Mouse (Mus musculus) heart, embryonic 12.5 days (tissue): ENCODE results near the gene Rpl10a. TPM values are rescaled to one million over a fixed set of nuclear protein-coding genes. Genes with fewer than 3 reads are reported as not detected.

ENCODE experiments used
- ATAC-seq: fragments of 200-750 bp; cut with Nextera tagmentation; 2 replicates; pipeline ENCODE4 v1.8.0; 2017; ENCODE audit warnings: moderate TSS enrichment, moderate library complexity; ENCODE audit not compliant: insufficient number of reproducible peaks, low FRiP score
- H3K27ac ChIP-seq: fragments of 300-500 bp; sonication (generic); 2 replicates; pipeline ENCODE4 v1.5.1; 2016; ENCODE audit warnings: mild to moderate bottlenecking, moderate library complexity; ENCODE audit not compliant: poor library complexity, severe bottlenecking
- H3K27me3 ChIP-seq: fragments of 300-500 bp; sonication (generic); replicated peaks from 2 replicates; pipeline ENCODE4 v1.6.1; 2016; ENCODE audit warnings: mild to moderate bottlenecking, moderate library complexity
- H3K36me3 ChIP-seq: fragments of 300-500 bp; sonication (generic); 2 replicates; pipeline ENCODE4 v1.6.1; 2016; ENCODE audit warnings: mild to moderate bottlenecking, moderate library complexity
- H3K4me1 ChIP-seq: fragments of 300-500 bp; sonication (generic); replicated peaks from 2 replicates; pipeline ENCODE4 v1.6.1; 2016; ENCODE audit warnings: mild to moderate bottlenecking
- H3K4me2 ChIP-seq: fragments of 300-500 bp; sonication (generic); 2 replicates; pipeline ENCODE4 v1.6.1; 2016; ENCODE audit warnings: mild to moderate bottlenecking, moderate library complexity
- H3K4me3 ChIP-seq: fragments of 300-500 bp; sonication (generic); 2 replicates; pipeline ENCODE4 v1.5.1; 2016; ENCODE audit warnings: mild to moderate bottlenecking
- H3K9ac ChIP-seq: fragments of 300-500 bp; sonication (generic); 2 replicates; pipeline ENCODE4 v1.6.1; 2016; ENCODE audit warnings: mild to moderate bottlenecking, moderate library complexity
- H3K9me3 ChIP-seq: fragments of 300-500 bp; sonication (generic); replicated peaks from 2 replicates; pipeline ENCODE4 v1.6.1; 2016; ENCODE audit warnings: mild to moderate bottlenecking, moderate library complexity
- WGBS: fragments of 180-500 bp; shearing (Covaris S2); methylation state at CpG from one replicate; pipeline ENCODE4 v1.1.7; 2016; 5-methylcytosine and 5-hydroxymethylcytosine counted together
- polyA plus RNA-seq: library from polyadenylated mRNA; unstranded; fragments of >200 nt; fragmentation: Nextera tagmentation; extraction: Ambion mirVana; gene quantifications from 2 replicates; pipeline ENCODE4 v1.2.1, GENCODE M21; 2016

Rpl10a gene
- polyA plus RNA-seq, 1 experiment from 2014 or later = 344 TPM

DNA sequence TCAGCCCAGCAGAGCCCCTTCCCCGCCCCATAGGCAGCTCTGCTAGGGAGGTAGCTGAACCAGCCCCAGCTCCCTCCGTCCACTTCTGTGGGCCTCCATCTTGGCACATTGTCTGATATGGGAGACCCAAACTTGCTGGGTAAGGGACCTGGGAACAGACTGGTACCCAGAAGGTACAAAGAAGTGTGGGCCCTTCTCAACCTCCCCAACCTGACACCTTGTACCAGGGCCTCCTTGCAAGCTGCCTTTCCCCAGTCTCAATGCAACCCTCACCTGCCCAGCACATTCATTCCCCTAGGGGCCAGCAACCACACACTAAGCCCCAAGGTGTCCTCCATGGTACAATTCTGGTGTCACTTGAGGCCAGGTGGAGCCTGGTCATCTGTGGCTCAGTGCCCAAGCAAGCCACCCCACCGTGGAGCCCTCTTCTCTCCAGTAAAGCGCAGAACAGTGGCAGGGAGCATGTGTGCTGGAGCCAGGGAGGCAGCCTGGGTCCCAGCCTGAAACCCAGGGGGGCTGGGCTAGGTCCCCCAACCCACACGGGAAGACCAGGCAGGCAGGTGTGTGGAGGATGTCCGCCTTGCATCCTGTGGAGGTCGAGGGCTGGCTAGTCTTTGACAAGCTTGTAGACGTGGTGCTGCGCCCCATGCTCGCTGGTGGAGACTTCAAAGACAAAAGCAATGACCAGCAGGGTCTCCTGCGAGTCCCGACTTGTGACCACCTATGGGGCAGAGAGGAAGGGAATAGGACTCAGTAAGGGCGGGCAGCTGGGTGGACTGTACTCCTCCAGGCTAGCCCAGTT, 4.0 kb downstream of the Rpl10a start:
- peaks cover 61% of the 10 kb centered on the region for H3K36me3 ChIP-seq
- WGBS = 55% methylated on average over 13 of the region's 13 CpGs
- peak overlapping the region; percentile 49 for H3K9ac ChIP-seq
- no peak overlapping the region for H3K4me3 ChIP-seq
- H3K9me3 ChIP-seq = no peaks in the 10 kb centered on the region
- peaks cover 54% of the 10 kb centered on the region for H3K4me1 ChIP-seq
- peak overlapping the region; percentile 48; the same call in 1 of the 2 replicates for H3K27ac ChIP-seq
- H3K27me3 ChIP-seq = no peaks in the 10 kb centered on the region
- ATAC-seq = no peak
- peak overlapping the region; percentile 22; the same call in 1 of the 2 replicates for H3K4me2 ChIP-seq

DNA sequence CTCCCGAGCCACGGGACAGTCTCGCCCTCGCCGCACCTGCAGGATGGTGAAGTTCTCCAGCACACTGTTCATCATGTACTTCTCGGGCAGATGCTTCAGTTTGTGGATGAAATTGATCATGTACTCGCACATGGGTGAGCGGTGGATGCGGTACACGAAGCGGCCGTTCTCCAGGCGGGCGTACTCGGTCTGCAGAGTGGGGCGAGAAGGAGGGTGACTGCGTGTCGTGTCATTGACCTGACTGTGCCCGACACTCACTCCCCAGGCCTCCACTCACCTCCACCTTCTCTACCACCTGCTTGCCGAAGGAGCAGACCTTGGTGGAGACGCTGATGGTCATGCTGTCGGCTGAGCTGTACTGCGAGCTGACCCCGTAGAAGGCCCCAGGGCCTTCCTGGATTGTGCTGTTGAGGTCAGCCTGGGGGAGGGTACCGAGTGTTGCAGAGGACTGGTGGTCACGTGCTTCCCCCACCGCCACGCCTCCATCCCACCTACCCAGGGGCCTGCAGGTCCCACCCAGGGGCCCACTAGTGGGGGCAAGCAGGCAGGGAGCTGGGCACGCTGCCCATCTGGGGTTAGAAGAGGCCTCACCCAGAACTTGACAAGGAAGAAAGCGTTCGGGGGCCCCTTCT, 4.8 kb downstream of the Rpl10a start:
- no peak for ATAC-seq
- H3K9me3 ChIP-seq = no peaks in the 10 kb centered on the region
- H3K27ac ChIP-seq = peak overlapping the region; percentile 48
- 56% methylated on average over 31 of the region's 31 CpGs for WGBS
- peak overlapping the region; percentile 49 for H3K9ac ChIP-seq
- H3K27me3 ChIP-seq = no peaks in the 10 kb centered on the region
- H3K36me3 ChIP-seq = peaks cover 68% of the 10 kb centered on the region
- H3K4me3 ChIP-seq = no peak overlapping the region
- peak overlapping the region; percentile 22 for H3K4me2 ChIP-seq
- H3K4me1 ChIP-seq = peaks cover 47% of the 10 kb centered on the region

DNA sequence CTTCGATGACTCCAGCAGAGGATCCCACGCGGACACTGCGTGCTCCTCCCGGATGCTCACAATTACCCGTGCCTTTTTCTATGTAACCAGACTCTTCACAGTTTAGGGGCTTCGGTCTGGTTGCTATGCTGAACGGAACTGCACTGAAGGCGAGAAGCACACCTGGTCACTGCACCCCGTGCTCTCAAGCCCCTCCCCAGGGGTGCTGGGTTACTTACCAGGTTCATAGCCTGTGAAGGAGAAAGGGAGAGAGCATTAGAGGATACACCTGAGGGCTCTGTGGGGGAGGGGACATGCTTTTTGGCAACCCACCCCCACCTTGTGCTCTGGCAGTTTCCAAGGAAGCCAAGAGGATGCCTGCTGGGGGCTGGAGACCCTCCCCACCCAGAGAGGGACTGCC, 7.0 kb downstream of the Rpl10a start:
- Histone ChIP-seq H3K9ac (no peak overlapping the region), H3K9me3 (no peaks in the 10 kb centered on the region), H3K36me3 (peaks cover 80% of the 10 kb centered on the region), H3K4me3 (no peak overlapping the region), H3K27me3 (no peaks in the 10 kb centered on the region), H3K4me1 (peaks cover 42% of the 10 kb centered on the region), H3K27ac (no peak overlapping the region), H3K4me2 (no peak overlapping the region)
- WGBS = 76% methylated on average over 10 of the region's 10 CpGs
- no peak for ATAC-seq

DNA sequence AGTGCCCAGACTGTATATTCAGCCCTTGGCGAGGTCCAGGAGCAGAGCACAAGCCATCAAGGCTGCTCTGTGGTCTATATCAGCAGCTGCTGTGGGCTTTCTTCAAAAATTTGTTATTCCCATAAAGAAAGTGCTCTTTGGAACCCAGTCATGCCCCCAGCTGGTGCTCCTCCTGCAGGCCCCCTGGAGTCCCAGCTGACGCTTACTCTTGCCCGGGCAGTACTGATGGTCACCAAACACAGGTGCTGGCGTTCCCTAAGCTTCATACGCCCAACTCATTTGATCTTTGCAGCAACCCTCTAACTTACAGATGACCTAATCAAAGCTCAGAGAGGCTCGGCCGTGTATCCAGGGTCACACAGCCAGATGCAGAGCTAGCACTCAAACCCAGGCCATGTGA, 9.3 kb downstream of the Rpl10a start:
- H3K4me1 ChIP-seq = peaks cover 45% of the 10 kb centered on the region
- H3K9me3 ChIP-seq = no peaks in the 10 kb centered on the region
- H3K9ac ChIP-seq = no peak overlapping the region
- no peak overlapping the region for H3K4me3 ChIP-seq
- 88% methylated on average over 7 of the region's 7 CpGs for WGBS
- H3K27me3 ChIP-seq = no peaks in the 10 kb centered on the region
- ATAC-seq = no peak
- H3K27ac ChIP-seq = no peak overlapping the region
- no peak overlapping the region for H3K4me2 ChIP-seq
- peaks cover 59% of the 10 kb centered on the region for H3K36me3 ChIP-seq

DNA sequence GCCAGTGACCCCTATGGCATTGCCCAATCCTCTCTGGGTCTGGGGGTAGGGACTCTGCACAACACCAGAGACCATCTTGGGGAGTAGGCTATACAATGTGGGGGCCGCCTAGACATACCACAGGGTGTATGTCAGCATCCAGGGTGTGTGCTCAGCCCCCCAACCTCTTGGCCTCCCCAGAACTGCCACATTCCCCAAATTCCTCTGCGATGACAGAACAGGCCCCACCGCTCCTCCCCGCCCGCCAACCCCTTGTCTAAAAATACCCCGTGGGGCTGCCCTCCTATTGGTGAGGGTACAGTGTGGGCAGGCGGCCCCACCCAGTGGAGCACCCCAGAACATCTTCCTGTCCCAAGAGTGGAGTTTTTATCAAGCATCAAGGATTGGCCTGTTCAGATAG, 12.3 kb downstream of the Rpl10a start:
- peak overlapping the region; percentile 83 for H3K27ac ChIP-seq
- H3K9me3 ChIP-seq = no peaks in the 10 kb centered on the region
- H3K36me3 ChIP-seq = peaks cover 39% of the 10 kb centered on the region
- H3K4me2 ChIP-seq = peak overlapping the region; percentile 72
- H3K4me1 ChIP-seq = peaks cover 55% of the 10 kb centered on the region
- ATAC-seq = peak; percentile 36
- H3K4me3 ChIP-seq = peak overlapping the region; percentile 36
- no peaks in the 10 kb centered on the region for H3K27me3 ChIP-seq
- WGBS = 45% methylated on average over 7 of the region's 7 CpGs
- peak overlapping the region; percentile 69 for H3K9ac ChIP-seq

DNA sequence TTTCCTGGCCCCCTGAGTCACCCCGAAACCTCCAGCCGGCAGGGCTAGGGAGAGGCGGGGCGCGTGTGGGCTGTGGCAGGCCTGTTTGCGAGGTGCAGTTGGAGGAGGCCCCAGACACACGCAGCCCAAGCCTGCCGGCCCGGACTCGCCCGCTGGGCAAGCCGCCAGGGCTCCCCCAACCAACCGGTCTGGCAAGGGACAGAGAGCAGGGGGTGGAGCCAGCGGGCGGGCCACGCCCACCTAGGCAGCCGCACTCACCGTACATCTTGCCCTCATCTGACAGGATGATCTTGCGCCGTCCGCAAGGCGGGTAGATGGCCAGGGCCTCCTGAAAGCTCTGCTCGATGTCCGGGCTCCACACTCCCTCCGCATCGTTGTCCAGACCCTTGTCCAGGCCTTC, 12.8 kb downstream of the Rpl10a start:
- Histone ChIP-seq H3K4me1 (peaks cover 60% of the 10 kb centered on the region), H3K27me3 (no peaks in the 10 kb centered on the region), H3K27ac (peak overlapping the region; percentile 83), H3K9me3 (no peaks in the 10 kb centered on the region), H3K36me3 (peaks cover 34% of the 10 kb centered on the region), H3K4me3 (peak overlapping the region; percentile 36), H3K4me2 (peak overlapping the region; percentile 72), H3K9ac (peak overlapping the region; percentile 69)
- peak; percentile 74 for ATAC-seq
- 4% methylated on average over 26 of the region's 26 CpGs for WGBS

DNA sequence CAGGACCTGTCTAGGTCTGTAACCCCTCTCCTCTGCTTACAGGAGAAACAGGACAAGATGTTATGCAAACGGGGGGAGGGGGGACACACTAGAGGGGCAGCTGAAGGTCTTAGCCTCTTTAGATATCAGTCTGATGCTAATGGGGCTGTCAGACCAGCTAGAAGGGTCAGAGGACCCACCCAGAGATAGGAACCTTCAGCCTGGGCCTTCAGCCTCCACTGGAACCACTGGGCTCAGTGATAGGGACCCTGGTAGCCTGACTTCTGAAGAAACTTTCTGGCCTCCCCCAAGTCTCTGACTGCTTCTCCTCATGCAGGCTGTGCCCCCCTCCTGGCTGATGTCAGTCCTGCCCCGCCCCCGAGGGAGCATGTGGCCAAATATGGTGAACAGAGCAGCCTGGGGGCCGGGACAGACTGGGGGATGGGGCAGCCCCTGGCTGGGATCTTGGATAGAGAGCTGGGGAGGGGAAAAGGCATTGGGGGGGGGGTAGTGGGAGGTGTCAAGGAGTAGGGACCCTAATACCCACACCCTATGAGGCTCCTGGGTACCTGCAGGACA, 15.9 kb downstream of the Rpl10a start:
- Histone ChIP-seq H3K27me3 (no peaks in the 10 kb centered on the region), H3K9ac (peak overlapping the region; percentile 65), H3K36me3 (peaks cover 11% of the 10 kb centered on the region), H3K4me2 (peak overlapping the region; percentile 56), H3K4me3 (no peak overlapping the region), H3K27ac (peak overlapping the region; percentile 90), H3K4me1 (peaks cover 86% of the 10 kb centered on the region), H3K9me3 (no peaks in the 10 kb centered on the region)
- 10% methylated on average over 4 of the region's 4 CpGs for WGBS
- peak; percentile 34; the same call in 1 of the 2 replicates for ATAC-seq

DNA sequence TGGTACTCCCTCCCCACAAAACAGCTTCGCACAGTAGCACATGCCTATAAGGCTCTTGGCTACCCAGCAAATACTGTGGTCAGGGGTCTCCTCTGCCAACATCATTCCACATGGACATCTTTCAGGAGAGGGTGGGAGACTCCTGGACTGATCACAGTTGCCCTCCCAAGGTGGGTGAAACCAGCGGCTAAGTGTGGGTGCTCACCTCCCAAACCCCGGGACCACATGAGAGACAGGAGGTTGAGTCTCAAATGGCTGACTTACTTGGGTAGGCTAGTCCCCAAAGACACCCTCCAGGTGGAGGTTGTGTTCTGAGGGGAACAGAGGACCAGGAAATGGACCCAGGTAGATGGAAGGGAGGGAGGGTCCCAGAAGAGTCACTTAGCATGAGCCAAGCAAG, 16.4 kb downstream of the Rpl10a start:
- 36% methylated on average over 3 of the region's 3 CpGs for WGBS
- H3K27me3 ChIP-seq = no peaks in the 10 kb centered on the region
- H3K9ac ChIP-seq = peak overlapping the region; percentile 65
- peak overlapping the region; percentile 56 for H3K4me2 ChIP-seq
- peak overlapping the region; percentile 90 for H3K27ac ChIP-seq
- H3K4me3 ChIP-seq = no peak overlapping the region
- H3K36me3 ChIP-seq = peaks cover 6% of the 10 kb centered on the region
- ATAC-seq = no peak
- H3K9me3 ChIP-seq = no peaks in the 10 kb centered on the region
- peaks cover 92% of the 10 kb centered on the region for H3K4me1 ChIP-seq

DNA sequence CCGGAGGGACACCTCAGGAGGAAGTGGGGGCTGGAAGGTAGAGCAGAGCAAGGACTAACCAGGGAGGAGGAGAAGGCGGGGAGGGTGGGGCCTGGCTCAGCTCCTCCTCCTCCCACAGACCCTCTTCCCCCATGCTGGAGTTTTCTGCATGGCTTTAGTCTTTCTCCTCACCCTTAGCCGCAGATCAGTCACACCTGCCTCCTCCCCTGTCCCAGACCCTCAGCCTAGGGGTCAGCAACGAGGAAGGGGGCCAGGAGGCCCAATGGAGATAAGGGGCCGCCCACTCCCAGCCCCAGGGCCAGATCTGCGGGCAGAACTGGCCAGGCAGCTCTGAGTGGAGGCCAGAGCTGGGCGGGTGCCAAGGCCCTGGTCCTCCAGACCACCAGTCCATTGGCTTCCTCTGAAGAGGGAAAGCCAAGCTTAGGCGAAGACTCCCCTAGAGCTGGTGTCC, 17.0 kb downstream of the Rpl10a start:
- Histone ChIP-seq H3K4me2 (peak overlapping the region; percentile 56), H3K36me3 (no peaks in the 10 kb centered on the region), H3K27ac (peak overlapping the region; percentile 90), H3K9ac (peak overlapping the region; percentile 65), H3K9me3 (no peaks in the 10 kb centered on the region), H3K4me3 (peak overlapping the region; percentile 12; the same call in 1 of the 2 replicates), H3K4me1 (peaks cover 88% of the 10 kb centered on the region), H3K27me3 (no peaks in the 10 kb centered on the region)
- 3% methylated on average over 8 of the region's 8 CpGs for WGBS
- no peak for ATAC-seq

DNA sequence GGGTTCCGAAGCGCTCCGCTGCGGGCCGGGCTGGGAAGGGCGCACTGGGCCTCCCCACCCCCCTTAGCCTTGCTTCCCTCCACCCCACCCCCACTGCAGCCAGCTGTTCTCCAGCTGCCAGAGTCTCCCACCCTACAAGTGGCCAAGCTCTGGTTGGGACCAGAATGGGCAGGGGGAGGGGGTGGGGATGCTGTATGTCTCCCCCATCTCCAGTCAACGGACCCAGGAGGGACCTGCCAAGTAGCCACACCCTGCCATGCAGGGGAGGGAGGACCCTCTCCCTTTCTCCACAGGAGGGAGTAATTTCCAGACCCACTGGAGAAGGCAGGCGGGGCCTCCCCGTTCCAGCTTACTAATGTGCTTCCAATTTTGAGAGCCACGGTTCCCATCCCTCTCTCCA, 17.6 kb downstream of the Rpl10a start:
- peak overlapping the region; percentile 12; the same call in 1 of the 2 replicates for H3K4me3 ChIP-seq
- ATAC-seq = no peak
- 6% methylated on average over 10 of the region's 10 CpGs for WGBS
- H3K36me3 ChIP-seq = no peaks in the 10 kb centered on the region
- H3K9me3 ChIP-seq = no peaks in the 10 kb centered on the region
- H3K4me2 ChIP-seq = peak overlapping the region; percentile 56
- H3K4me1 ChIP-seq = peaks cover 83% of the 10 kb centered on the region
- peak overlapping the region; percentile 65 for H3K9ac ChIP-seq
- H3K27me3 ChIP-seq = no peaks in the 10 kb centered on the region
- peak overlapping the region; percentile 90 for H3K27ac ChIP-seq

DNA sequence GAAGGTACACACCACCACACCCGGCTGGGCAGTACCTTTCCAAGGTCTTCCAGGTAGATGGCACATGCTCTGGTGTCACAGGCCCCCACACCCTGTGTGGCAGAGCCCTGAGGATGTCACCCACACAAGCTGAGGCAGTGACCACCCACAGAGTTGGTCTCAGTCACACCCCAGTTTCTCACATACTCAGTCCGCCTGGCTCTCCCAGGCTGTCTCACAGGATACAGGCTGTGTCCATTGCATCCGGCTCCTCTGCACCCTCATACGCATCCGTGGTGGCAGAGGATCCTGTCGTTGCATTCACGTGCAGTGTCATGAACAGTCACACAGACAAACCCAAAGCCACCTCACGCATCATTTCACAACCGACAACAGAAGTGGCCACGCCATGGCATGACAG, 19.1 kb downstream of the Rpl10a start:
- WGBS = 84% methylated on average over 10 of the region's 10 CpGs
- Histone ChIP-seq H3K4me2 (no peak overlapping the region), H3K4me3 (no peak overlapping the region), H3K27me3 (peaks cover 8% of the 10 kb centered on the region; the same call in 1 of the 2 replicates), H3K4me1 (peaks cover 80% of the 10 kb centered on the region), H3K27ac (no peak overlapping the region), H3K36me3 (no peaks in the 10 kb centered on the region), H3K9me3 (no peaks in the 10 kb centered on the region), H3K9ac (no peak overlapping the region)
- no peak for ATAC-seq
